Mouse (Mus musculus): ENCODE results near the gene Ccr8.

The Ccr8 gene

DNA sequence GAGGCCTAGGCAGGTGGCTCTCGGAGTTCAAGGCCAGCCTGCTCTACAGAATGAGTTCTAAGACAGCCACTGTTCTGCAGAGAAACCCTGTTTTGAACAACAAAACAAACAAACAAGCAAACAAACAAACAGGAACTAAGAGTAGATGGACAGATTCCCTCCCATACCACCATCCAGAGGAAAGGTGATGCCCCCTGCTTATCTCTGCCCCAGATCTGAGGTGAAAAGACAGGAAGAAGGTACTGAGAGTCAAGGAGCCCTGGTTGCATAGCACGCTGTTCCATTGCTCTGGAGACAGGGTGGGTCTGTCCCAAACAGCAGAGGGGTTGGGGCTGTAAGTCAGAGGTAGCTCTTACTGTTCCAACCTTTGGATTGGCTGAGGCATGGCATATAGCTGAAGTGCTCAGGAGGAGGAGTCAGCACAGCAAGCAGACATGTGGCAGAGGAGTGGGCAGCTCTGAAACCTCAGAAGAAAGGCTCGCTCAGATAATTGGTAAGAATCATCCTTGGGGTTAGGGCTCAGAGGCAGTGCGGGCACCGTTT, at the start of gene Ccr8:
TSS of gene Ccr8 (plus strand) at position 419 of the 543 bp plus-strand sequence.
- in situ Hi-C loops (cut with MboI, MseI), result loop anchor here in 1 of 2 experiments (10.0 kb wide), 1 partner anchor 67 kb away; the partner anchor contains the start of gene Xirp1

- in situ Hi-C loops (cut with MboI, MseI), result no loop called here
These were observed 48.8 kb upstream of the Ccr8 start for GRCm38 (mm10) chr9:120043115-120043514.

DNA sequence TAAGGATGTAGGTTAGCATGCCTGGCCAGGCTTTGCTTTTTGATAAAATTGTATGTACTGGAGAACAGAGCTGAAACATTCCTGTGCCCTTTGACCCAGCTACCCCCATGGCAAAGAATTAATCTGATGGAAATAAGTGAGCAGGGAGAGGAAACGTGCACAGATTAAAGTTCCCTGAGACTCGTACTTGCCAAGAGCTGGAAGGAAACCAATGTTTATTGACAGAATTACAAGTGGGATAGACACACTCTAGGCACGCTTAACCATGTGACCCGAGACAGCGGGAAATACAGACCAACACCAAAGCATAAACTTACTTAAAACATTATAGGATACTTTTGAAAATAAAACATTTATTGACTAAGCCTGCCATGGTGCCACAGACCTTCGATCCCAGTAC, 43.4 kb upstream of the Ccr8 start:
- in situ Hi-C loops (cut with MboI, MseI), result no loop called here

DNA sequence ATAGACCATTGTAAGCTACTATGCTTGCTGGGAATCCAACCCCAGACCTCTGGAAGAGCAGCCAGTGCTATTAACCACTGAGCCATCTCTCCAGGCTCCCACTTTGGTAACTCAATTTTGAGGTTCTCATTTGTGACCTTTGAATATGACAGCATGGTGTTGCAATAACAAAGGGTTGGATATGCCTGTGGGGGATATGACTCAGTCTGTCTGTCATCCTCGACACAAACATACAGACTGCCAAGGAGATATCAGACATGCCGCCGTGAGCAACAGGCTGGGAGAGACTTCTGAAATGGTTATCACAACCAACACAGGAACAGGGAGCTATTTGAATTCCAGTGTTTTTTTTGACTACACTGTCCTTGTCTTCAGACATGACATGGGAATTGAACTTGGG, 42.5 kb upstream of the Ccr8 start:
- in situ Hi-C loops (cut with MboI, MseI), result no loop called here

DNA sequence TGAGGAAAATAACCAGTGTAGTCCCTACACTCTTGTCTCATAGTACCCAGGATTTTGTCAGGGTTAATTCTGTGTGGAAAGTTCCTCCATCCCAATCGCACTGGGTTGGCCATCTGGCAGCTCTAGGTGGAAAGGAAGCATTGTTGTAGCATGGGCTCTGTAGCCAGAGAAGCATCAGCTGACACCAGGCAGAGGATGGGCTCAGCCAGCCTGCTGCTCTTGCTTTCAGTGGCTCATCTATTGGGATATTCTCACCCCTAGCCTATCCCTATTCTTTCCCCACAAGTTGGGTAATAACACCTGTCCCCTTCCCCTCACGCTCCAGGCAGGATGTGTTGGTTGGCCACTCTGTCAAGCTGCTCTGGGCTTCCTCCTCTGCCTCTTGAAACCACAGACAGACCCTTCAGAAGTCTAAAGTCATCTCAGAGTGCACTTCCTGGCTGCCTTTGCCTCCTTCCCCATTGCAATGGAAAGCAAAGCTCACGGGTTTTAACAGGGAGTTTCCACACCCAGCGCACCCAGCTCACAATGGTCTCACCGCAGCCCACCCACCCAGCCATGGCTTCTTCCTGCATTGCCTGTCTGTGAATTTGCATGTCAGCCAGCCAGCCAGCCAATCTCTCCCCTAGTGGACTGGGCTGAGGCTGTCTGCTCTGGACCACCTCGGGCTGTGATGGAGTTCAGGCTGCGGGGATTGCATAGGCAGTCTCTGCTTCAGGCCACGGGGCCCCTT, 37.2 kb upstream of the Ccr8 start:
- in situ Hi-C loops (cut with MboI, MseI), result no loop called here

DNA sequence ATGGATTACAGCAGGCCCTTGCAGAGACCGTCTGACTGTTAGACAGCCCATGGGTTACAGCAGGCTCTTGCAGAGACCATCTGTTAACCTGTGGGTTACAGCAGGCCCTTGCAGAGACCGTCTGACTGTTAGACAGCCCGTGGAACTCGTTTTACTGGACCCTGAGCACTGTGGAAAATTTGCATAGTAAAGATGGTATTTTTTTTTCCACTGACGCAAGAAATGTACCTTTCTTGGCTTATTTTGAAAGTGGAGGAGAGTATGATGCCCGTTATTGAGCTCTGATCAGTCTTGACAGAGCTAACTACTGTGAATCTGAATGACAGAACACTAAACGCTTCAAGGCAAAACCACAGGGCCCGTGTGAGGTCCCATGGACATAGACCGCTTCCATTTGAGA, 35.7 kb upstream of the Ccr8 start:
- in situ Hi-C loops (cut with MboI, MseI), result no loop called here

DNA sequence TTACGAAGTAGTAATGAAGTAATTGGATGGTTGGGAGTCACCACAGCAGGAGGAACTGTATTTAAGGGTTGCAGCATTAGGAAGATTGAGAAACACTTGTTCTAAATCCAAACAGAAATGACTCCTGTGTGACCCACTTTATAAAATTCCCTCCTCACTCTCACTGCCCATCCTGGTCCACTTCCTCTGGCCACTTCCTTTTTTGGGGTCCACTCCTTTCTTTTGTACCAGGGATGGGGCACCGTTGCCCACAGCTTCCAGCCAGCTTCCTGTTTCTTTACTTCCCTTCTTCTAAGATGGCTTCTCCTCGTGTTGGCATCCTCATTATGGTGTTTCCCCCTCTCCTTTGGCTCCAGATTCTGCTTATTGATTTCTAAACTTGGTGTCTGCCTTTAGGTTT, 33.2 kb upstream of the Ccr8 start:
- in situ Hi-C loops (cut with MboI, MseI), result no loop called here

- in situ Hi-C loops (cut with MboI, MseI), result no loop called here
These were observed 27.6 kb upstream of the Ccr8 start for GRCm38 (mm10) chr9:120064317-120064716.

DNA sequence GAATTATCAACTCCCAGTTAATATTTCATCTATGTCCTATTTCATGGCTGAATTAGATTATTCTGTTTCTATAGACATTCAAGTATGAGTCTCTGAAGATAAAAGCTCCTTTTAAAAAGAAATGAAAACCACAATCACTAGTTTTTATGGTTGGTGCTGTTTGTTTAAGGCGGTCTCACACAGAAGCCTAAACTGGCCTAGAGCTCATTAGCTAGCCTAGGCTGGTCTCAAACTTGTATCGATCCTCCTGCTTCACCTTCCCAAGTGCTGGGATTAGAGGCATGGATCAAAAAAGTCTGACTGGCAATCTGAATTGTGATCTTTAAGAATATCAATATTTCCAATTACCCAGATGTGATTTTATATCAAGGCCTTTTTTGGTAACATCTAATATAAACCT, 24.3 kb upstream of the Ccr8 start:
- in situ Hi-C loops (cut with MboI, MseI), result no loop called here

- in situ Hi-C loops (cut with MboI, MseI), result no loop called here
These were observed 23.9 kb upstream of the Ccr8 start for GRCm38 (mm10) chr9:120068047-120068446.

- in situ Hi-C loops (cut with MboI, MseI), result loop anchor here in 1 of 2 experiments (5.0 kb wide), 1 partner anchor 42 kb away; no protein-coding TSS in a partner anchor
These were observed 22.1 kb upstream of the Ccr8 start, which contains the start of gene Cx3cr1 for GRCm38 (mm10) chr9:120069779-120070178. Gene Cx3cr1 (minus strand): TSS chr9:120069879.

DNA sequence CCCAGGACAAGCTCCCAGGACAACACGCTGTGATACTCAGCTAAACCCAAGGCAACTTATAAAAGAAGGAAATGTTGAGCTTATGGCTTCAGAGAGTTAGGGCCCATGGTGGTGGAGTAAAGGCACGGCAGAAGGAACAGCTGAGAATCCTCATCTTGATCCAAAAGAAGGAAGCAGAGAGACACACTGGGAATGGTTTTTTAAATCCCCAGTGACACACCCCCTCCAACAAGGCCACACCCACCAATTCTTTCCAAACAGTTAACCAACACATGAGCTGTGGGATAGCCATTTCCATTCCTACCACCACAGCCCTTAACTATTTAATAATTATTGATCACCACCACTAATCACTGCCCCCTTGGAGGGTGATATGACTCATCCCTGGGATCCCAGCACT, 20.7 kb upstream of the Ccr8 start:
- in situ Hi-C loops (cut with MboI, MseI), result loop anchor here in 1 of 2 experiments (5.0 kb wide), 1 partner anchor 44 kb away; no protein-coding TSS in a partner anchor

DNA sequence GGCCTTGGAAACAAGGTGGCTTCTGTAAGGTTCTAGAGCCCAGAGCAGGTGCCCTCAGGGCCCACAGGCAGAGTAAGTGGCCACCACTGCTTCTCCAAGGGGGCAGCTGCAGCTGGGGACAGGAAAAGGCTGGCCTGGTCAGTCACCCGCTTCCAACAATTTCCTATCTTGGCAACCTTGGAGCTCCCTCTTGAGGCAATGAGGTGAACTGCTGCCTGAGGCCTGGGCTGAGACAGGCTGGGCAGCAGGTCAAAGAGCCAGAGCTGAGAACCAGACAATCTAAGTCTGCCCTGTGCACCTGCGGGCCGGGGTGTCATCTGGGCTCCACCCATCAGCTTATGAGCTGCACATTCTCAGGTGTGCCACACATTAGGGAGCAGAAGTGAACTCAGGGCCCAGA, 18.7 kb upstream of the Ccr8 start:
- in situ Hi-C loops (cut with MboI, MseI), result loop anchor here in 1 of 2 experiments (5.0 kb wide), 1 partner anchor 46 kb away; no protein-coding TSS in a partner anchor

- in situ Hi-C loops (cut with MboI, MseI), result loop anchor here in 1 of 2 experiments (5.0 kb wide), 1 partner anchor 47 kb away; no protein-coding TSS in a partner anchor
These were observed 17.4 kb upstream of the Ccr8 start for GRCm38 (mm10) chr9:120074516-120074915.

DNA sequence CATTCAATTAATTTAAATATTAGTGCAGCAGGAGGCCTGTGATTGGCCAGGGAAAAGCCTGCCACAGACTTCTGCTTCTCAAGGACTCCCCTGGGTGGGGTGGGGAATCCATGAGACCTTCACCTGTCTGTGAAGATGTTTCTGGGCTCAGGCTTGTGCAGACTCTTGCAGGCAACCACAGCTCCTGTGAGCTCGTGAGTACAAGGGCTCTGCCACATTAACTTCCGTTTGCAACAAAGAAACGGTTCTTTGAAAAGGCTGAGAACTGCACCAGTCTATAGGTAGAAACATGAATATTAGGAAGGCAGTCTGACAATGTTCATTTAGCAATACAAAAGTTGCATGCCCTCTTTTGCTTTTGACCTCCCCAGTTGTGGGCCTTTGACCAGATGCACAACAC, 13.7 kb upstream of the Ccr8 start:
- in situ Hi-C loops (cut with MboI, MseI), result no loop called here

DNA sequence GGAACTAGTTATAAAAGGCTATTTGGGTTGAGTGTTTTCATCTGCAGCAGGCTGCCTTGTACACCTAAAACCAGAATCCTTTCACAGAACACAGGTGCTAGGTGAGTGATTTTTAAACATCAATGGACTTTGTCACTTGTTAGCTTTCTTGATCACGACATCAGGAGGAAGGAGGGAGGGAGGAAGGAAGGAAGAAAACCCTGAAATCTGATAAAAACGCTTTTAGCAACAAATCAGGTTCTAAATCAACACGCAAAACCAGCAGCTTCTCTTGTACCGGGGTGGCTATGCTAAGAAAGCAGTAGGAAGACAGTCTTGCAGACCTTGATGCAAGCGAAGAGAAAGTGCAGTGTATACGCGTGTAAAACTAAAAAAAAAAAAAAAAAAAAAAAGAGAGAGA, 12.0 kb upstream of the Ccr8 start:
- in situ Hi-C loops (cut with MboI, MseI), result loop anchor here in 1 of 2 experiments (5.0 kb wide), 1 partner anchor 53 kb away; no protein-coding TSS in a partner anchor

DNA sequence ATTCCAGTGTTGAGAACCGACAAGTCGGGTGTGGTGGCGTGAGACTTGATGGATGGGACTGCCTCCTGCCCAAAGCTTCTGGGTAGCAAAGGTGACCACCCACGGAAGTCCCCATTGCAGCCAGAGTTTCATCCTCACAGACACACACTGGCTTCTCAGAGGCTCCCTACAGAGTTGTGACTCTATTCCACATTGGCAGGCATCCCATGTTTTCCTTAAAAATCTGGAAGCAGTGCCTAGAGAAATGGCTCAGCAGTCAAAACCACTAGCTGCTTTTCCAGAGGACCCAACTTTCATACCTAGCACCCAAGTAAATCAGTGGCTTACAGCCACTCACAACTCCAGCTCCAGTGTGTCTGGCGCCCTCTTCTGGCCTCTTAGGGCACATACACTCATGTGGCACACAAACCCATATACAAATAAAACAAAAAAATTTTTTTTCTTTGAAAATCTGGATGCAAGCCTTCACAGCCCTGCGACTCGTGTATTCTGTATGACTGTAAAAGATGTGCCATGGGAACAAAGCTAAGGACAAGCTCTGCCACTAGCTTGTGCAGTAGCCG, 11.3 kb upstream of the Ccr8 start:
- in situ Hi-C loops (cut with MboI, MseI), result loop anchor here in 1 of 2 experiments (5.0 kb wide), 1 partner anchor 53 kb away; no protein-coding TSS in a partner anchor

DNA sequence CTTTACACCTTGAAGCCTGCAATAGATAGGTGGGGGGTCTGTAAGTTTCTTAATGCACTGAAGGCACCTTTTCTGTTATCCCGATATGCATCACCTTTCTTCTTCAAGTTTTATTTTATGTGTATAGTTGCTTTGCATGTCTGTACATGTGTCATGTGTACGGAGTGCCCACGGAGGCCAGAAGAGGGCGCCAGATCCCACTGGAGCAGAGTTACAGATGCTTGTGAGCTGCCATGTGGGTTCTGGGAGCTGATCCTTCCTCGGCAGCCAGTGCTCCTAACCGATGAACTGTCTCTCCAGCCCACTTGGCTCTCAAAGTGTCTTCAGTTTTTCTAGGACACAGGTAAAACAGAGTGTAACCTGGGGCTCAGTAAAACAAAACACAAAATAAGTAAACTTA, 10.7 kb upstream of the Ccr8 start:
- in situ Hi-C loops (cut with MboI, MseI), result loop anchor here in 1 of 2 experiments (5.0 kb wide), 1 partner anchor 54 kb away; no protein-coding TSS in a partner anchor

GRCm38 (mm10) chr9:120081967-120082366, 9.9 kb upstream of the Ccr8 start:
- in situ Hi-C loops (cut with MboI, MseI), result loop anchor here in 1 of 2 experiments (5.0 kb wide), 1 partner anchor 55 kb away; no protein-coding TSS in a partner anchor

GRCm38 (mm10) chr9:120082691-120083090, 9.2 kb upstream of the Ccr8 start:
- in situ Hi-C loops (cut with MboI, MseI), result loop anchor here in 1 of 2 experiments (5.0 kb wide), 1 partner anchor 55 kb away; no protein-coding TSS in a partner anchor

DNA sequence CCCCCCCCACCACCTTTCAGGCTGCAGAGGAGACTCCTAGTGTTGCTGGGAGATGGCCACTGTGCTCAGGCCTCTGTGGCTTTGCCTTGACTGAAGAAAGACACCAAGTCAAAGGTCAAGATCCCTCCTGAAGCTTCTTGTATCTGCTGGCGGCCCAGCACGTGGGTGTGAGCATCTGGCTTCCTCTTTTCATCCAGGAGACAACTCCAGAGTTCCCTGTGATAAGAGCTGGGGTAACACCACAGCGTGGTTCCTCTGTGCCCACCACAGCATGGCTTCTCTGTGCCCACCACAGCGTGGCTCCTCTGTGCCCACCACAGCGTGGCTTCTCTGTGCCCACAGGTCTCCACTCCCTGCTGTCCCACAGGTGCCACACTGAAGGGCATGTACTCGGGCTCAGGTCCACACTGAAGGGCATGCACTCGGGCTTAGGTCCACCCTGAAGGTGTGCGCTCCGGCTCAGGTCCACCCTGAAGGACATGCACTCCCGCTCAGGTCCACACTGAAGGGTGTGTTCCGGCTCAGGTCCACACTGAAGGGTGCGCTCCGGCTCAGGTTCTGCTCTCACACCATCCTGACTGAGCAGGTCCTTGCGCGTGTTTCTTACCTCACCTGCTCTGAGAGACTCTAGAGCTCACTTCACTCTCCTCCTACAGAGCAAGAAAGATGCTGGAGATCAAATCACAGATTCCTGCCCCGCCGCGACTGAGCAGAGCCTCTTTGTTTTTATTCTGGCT, 8.6 kb upstream of the Ccr8 start:
- in situ Hi-C loops (cut with MboI, MseI), result loop anchor here in 1 of 2 experiments (5.0 kb wide), 1 partner anchor 56 kb away; no protein-coding TSS in a partner anchor
